Mouse (Mus musculus) hindbrain, embryonic 14.5 days (tissue): Measurements from ENCODE around the gene P3h2. TPM values are rescaled to one million over a fixed set of nuclear protein-coding genes. Genes with fewer than 3 reads are reported as not detected.

Experiments
- ATAC-seq: fragments of 200-750 bp; cut with Nextera tagmentation; 2 replicates; pipeline ENCODE4 v1.8.0; 2017; ENCODE audit warnings: moderate number of reproducible peaks, mild to moderate bottlenecking, moderate TSS enrichment, moderate library complexity; ENCODE audit not compliant: low FRiP score
- DNase-seq: peaks from one replicate; pipeline ENCODE4 v3.0.0-alpha.2; 2015; ENCODE audit warnings: low spot score
- H3K27ac ChIP-seq: fragments of 300-500 bp; sonication (generic); 2 replicates; pipeline ENCODE4 v1.5.1; 2014; ENCODE audit warnings: mild to moderate bottlenecking, moderate library complexity
- H3K27me3 ChIP-seq: fragments of 300-500 bp; sonication (generic); 2 replicates; pipeline ENCODE4 v1.6.1; 2014; ENCODE audit warnings: mild to moderate bottlenecking, low read length, mixed read lengths; ENCODE audit not compliant: control insufficient read depth, insufficient read depth
- H3K36me3 ChIP-seq: fragments of 300-500 bp; sonication (generic); replicated peaks from 2 replicates; pipeline ENCODE4 v1.6.1; 2014; ENCODE audit not compliant: control insufficient read depth, insufficient read depth
- H3K4me1 ChIP-seq: fragments of 300-500 bp; sonication (generic); replicated peaks from 2 replicates; pipeline ENCODE4 v1.6.1; 2014; ENCODE audit warnings: antibody characterized with exemption, low read length, mixed read lengths; ENCODE audit not compliant: control insufficient read depth, insufficient read depth
- H3K4me2 ChIP-seq: fragments of 300-500 bp; sonication (generic); replicated peaks from 2 replicates; pipeline ENCODE4 v1.6.1; 2014; ENCODE audit warnings: mild to moderate bottlenecking, moderate library complexity
- H3K4me3 ChIP-seq: fragments of 300-500 bp; sonication (generic); replicated peaks from 2 replicates; pipeline ENCODE4 v1.5.1; 2014; ENCODE audit warnings: mild to moderate bottlenecking, low read length
- H3K9ac ChIP-seq: fragments of 300-500 bp; sonication (generic); 2 replicates; pipeline ENCODE4 v1.6.1; 2014
- H3K9me3 ChIP-seq: fragments of 300-500 bp; sonication (generic); 2 replicates; pipeline ENCODE4 v1.6.1; 2016; ENCODE audit warnings: low read length; ENCODE audit not compliant: control insufficient read depth
- WGBS: fragments of 180-500 bp; shearing (Covaris S2); extraction: QIAGEN DNeasy Blood & Tissue Kit; methylation state at CpG from one replicate; pipeline ENCODE4 v1.1.7; 2014; 5-methylcytosine and 5-hydroxymethylcytosine counted together
- polyA plus RNA-seq: library from polyadenylated mRNA; unstranded; fragments of >200 nt; fragmentation: Nextera tagmentation; extraction: Ambion mirVana; gene quantifications from 2 replicates; pipeline ENCODE4 v1.2.1, GENCODE M21; 2014

Gene P3h2
- polyA plus RNA-seq, 1 experiment from 2014 or later = 1.0 TPM

DNA sequence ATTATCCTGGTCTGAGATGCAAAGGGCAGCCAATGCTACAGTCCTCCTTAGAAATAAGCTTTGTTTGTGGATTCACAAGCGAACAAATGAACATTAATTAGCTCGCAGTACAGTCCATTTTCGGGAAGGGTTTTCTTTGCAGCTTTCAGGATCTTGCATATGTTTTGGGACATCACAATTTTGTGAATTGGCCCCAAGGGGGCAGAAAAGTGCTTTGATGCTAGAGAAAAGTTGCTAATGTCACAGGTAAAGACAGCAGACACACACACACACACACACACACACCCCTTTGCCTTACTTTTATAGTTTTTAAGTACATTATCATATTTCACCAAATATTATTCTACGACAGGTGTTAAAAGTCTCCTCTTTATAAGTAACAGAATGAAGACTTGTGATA lies 82.2 kb downstream of the P3h2 start:
- no peaks in the 10 kb centered on the region for H3K27me3 ChIP-seq
- no peak for ATAC-seq
- 75% methylated on average over 4 of the region's 4 CpGs for WGBS
- H3K27ac ChIP-seq = no peak overlapping the region
- DNase-seq = no peak
- H3K9ac ChIP-seq = no peak overlapping the region
- H3K9me3 ChIP-seq = no peaks in the 10 kb centered on the region
- H3K36me3 ChIP-seq = no peaks in the 10 kb centered on the region
- no peak overlapping the region for H3K4me2 ChIP-seq
- peaks cover 15% of the 10 kb centered on the region for H3K4me1 ChIP-seq
- no peak overlapping the region for H3K4me3 ChIP-seq

DNA sequence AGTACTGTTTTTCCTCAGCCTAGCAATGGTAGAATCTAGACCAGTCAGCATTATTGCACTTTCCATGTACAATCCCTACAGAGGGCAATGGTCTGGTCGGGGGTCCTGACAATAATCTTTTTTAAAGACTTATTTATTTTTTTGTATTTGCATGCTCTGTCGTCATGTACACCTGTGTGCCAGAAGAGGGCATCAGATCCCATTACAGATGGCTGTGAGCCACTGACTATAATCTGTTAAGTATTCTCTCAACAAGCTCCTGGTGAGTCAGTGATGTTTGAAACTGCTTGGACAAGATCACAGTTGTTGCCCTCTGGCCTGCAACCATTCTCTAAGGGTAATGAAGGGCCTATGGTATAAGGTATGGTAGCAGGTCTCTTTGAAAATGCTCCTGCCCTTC lies 83.8 kb downstream of the P3h2 start:
- Histone ChIP-seq H3K9ac (no peak overlapping the region), H3K4me1 (peaks cover 15% of the 10 kb centered on the region), H3K27me3 (no peaks in the 10 kb centered on the region), H3K9me3 (no peaks in the 10 kb centered on the region), H3K27ac (no peak overlapping the region), H3K4me3 (no peak overlapping the region), H3K36me3 (no peaks in the 10 kb centered on the region), H3K4me2 (no peak overlapping the region)
- 67% methylated on average over 2 of the region's 2 CpGs for WGBS
- DNase-seq (no peak), ATAC-seq (no peak)

DNA sequence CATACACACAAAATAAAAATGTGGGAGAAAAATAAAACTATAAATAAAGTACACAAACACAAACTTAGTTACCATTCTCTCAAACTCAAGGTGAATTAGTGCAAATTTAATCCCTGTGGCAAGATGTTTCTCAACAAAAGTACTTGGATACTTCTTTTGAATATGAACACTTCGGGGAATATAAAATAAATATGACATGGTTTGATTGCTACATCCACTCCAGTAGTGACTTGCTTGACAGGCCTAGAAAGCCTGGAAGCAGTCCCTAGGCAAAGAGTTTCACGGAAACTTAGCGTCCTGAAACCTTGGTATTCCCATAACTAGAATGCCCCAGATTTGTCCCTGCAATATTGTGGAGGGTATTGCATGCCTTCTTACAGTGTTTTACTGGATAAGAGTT lies 99.8 kb downstream of the P3h2 start:
- Histone ChIP-seq H3K9ac (no peak overlapping the region), H3K4me2 (no peak overlapping the region), H3K27ac (no peak overlapping the region), H3K27me3 (no peaks in the 10 kb centered on the region), H3K4me1 (no peaks in the 10 kb centered on the region), H3K4me3 (no peak overlapping the region), H3K9me3 (no peaks in the 10 kb centered on the region), H3K36me3 (no peaks in the 10 kb centered on the region)
- ATAC-seq (no peak), DNase-seq (no peak)
- 92% methylated on average over 3 of the region's 3 CpGs for WGBS

DNA sequence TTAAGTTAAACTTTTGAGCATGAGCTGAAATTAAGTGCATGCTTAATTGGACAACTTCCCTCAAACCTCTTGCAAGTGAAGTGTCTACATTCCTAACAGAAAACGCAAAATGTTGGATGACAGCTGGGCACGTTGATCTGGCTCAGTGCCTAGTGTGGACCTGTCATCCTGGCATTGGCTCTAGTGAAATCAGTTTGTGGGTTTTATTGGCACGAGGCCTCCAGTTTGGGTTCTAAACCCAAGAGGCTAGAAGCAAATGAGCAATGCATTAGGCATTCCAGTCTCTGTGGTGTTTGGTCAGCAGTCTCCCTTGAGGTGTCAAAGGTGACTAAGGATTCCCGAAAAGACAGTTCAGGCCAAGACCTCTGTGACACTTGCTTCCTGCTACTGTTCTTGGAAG lies 102.3 kb downstream of the P3h2 start:
- Histone ChIP-seq H3K27ac (no peak overlapping the region), H3K36me3 (no peaks in the 10 kb centered on the region), H3K4me2 (no peak overlapping the region), H3K4me1 (no peaks in the 10 kb centered on the region), H3K4me3 (no peak overlapping the region), H3K27me3 (no peaks in the 10 kb centered on the region), H3K9me3 (no peaks in the 10 kb centered on the region; the same call in 1 of the 2 replicates), H3K9ac (no peak overlapping the region)
- DNase-seq = no peak
- 62% methylated on average over 4 of the region's 4 CpGs for WGBS
- no peak for ATAC-seq

DNA sequence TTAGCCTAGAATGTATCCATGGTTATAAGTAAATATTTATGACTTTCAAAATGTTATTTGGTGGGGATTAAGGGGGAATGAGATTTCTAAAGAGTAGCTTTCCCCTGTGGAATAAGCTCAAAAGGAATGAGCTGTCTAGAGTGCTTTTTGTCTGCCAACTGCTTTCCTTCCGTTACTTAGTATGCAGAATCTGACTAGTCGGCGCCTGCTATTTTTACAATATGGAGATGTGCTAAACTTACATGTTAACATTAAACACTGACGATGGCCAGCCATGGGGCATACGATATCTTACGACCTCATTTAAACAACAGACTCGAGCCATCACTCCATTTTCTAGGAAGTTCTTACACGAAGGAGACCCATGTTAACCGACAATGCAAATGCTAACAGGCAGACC lies 102.7 kb downstream of the P3h2 start:
- DNase-seq (no peak), ATAC-seq (no peak)
- Histone ChIP-seq H3K4me3 (no peak overlapping the region), H3K36me3 (no peaks in the 10 kb centered on the region), H3K4me1 (no peaks in the 10 kb centered on the region), H3K9me3 (no peaks in the 10 kb centered on the region; the same call in 1 of the 2 replicates), H3K4me2 (no peak overlapping the region), H3K27me3 (no peaks in the 10 kb centered on the region), H3K27ac (no peak overlapping the region), H3K9ac (no peak overlapping the region)
- whole genome bisulfite sequencing = 87% methylated on average over 9 of the region's 9 CpGs

DNA sequence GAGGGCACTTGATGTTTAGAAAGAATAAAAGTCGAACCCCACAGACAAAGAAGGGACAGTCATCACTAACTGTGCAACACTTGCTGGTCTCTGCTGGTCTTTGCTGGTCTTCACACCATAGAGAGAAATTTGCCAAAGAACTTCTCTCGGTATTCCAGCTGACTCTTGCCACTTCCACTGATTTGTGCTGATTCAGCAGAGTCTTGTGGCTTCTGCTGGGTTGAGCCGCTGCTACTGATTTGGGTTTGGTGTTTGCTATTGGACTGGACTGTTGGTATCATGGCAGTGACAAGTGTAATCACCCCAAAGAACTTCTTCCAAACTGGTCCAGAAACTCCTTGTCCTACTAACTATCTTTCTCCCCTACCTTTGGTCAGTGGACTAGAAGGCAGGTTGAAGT lies 111.0 kb downstream of the P3h2 start:
- Histone ChIP-seq H3K9me3 (no peaks in the 10 kb centered on the region; the same call in 1 of the 2 replicates), H3K9ac (no peak overlapping the region), H3K27ac (no peak overlapping the region), H3K27me3 (no peaks in the 10 kb centered on the region), H3K4me1 (no peaks in the 10 kb centered on the region), H3K4me2 (no peak overlapping the region), H3K4me3 (no peak overlapping the region), H3K36me3 (no peaks in the 10 kb centered on the region)
- WGBS = 95% methylated on average over 3 of the region's 3 CpGs
- DNase-seq (no peak), ATAC-seq (no peak)

DNA sequence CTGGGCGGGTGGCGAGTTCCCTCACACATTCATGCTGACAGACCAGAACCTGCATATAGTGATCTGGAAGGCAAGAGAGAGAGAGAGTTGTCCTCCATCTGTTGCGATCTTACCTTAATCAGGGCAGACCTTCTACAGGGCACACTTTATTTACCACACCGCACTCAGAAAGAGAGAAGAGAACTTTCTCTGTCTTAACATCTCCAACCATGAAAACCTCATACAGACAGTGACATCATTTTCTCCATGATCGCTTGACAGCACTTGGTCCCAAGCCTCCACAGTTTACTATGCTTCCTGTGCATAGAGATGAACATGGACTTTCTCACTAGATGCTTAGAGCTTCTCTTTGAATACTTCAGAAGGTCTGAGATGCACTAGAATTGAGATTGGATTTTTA lies 118.4 kb downstream of the P3h2 start:
- WGBS = 95% methylated on average over 5 of the region's 5 CpGs
- Histone ChIP-seq H3K9me3 (no peaks in the 10 kb centered on the region), H3K36me3 (no peaks in the 10 kb centered on the region), H3K4me1 (no peaks in the 10 kb centered on the region), H3K9ac (no peak overlapping the region), H3K4me2 (no peak overlapping the region), H3K4me3 (no peak overlapping the region), H3K27ac (no peak overlapping the region), H3K27me3 (no peaks in the 10 kb centered on the region)
- DNase-seq (no peak), ATAC-seq (no peak)

DNA sequence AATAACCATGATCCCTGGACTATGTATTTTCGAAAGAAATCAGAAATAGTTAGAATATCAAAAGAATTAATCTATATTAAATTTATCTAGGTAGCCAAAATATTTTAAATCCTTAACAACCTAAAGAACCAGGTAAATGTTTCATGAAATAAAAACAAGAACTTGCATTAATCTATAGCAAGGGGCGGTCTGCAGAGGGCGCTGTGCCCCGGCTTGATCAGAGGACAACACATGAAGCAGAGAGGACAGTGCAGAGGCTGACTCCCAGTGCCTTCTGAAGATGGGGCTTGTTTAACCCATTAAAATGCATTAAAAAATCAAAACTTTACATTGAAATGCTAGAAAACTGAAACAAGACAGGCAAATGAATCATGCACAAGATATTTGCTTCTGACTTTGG lies 121.9 kb downstream of the P3h2 start:
- H3K4me2 ChIP-seq = no peak overlapping the region
- H3K9me3 ChIP-seq = no peaks in the 10 kb centered on the region
- H3K4me3 ChIP-seq = no peak overlapping the region
- H3K36me3 ChIP-seq = no peaks in the 10 kb centered on the region
- H3K27me3 ChIP-seq = no peaks in the 10 kb centered on the region
- DNase-seq = no peak
- no peak overlapping the region for H3K9ac ChIP-seq
- WGBS = 44% methylated on average over 4 of the region's 4 CpGs
- no peak for ATAC-seq
- H3K4me1 ChIP-seq = no peaks in the 10 kb centered on the region
- no peak overlapping the region for H3K27ac ChIP-seq

DNA sequence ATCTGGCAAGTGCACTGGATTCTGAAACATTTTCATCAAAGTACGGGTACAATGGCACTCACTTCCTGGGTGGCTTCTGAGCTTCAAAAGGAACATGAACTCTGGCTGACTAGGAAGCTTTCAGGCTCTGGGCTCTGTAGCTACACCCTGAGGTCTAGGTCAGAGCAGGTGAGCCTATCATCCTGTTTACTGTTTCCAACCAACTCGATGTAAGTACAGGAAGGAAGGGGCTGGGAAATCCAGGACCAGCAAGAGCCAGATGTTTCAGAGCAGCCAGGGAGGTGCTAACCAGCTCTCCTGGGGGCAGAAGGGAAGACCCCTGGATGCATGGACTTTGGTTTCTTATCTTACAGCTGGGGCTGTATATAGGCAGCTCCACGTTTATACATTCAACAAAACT lies 126.5 kb downstream of the P3h2 start:
- Histone ChIP-seq H3K9ac (no peak overlapping the region), H3K9me3 (no peaks in the 10 kb centered on the region), H3K27ac (no peak overlapping the region), H3K4me1 (no peaks in the 10 kb centered on the region), H3K4me2 (no peak overlapping the region), H3K4me3 (no peak overlapping the region), H3K27me3 (no peaks in the 10 kb centered on the region), H3K36me3 (no peaks in the 10 kb centered on the region)
- DNase-seq = no peak
- ATAC-seq = no peak
- WGBS = 77% methylated on average over 3 of the region's 3 CpGs

DNA sequence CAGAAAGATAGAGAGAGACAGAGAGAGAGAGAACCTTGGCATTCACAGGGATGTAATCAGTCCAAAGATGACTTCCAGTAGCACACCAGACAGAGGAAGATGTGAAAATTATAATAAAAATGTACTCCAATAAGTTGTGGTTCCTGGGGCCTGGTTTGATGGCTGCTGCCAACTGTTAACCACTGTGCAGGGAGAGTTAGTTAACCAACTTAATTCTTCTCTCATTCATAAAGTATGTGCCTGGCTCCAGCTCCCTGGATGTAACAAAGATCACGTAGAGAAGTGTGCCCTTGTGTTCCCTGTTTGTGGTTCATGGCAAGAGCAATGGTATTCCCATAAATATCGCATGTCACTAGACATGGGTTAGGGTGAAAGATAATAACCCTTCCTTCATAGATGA lies 128.4 kb downstream of the P3h2 start:
- no peaks in the 10 kb centered on the region for H3K9me3 ChIP-seq
- H3K9ac ChIP-seq = no peak overlapping the region
- H3K27me3 ChIP-seq = no peaks in the 10 kb centered on the region
- ATAC-seq (no peak), DNase-seq (no peak)
- no peaks in the 10 kb centered on the region for H3K36me3 ChIP-seq
- no peak overlapping the region for H3K4me3 ChIP-seq
- WGBS = 93% methylated on average over 2 of the region's 2 CpGs
- H3K27ac ChIP-seq = no peak overlapping the region
- no peak overlapping the region for H3K4me2 ChIP-seq
- H3K4me1 ChIP-seq = no peaks in the 10 kb centered on the region
